Mouse (Mus musculus): ENCODE measurements at regions not wholly inside any gene's neighbourhood (a gene's known extent, or its start where the extent isn't known, plus 50 kb on each side); places are given as distances from the start of the nearest gene placed in this dataset.

DNA sequence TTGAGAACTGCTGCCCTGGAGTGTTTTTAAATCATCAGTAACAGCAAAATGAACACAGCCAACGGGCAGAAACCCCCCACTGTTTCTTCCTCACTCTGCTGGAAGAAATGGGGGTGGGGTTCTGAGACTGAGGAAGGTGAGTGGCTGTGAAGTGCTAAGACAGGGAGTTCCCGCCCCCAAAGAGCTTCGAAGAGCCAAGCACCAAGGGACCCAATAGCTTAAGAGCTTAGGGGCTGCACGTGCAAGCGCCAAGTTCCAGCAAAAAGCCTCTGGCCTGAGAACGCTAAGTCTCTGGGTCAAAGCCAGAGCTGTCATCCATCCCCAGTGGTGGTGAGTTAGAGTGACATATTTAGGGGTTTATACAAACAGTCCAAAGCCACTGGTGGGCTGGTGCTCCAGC lies 55.1 kb upstream of the Pcbd1 start:
- no peak overlapping the region for H3K9ac ChIP-seq
- H3K9me3 ChIP-seq (replicated peaks): no peaks in the 10 kb centered on the region
- no peak overlapping the region for H3K27ac ChIP-seq (replicated peaks)
- WGBS (ENCODE audit: insufficient replicate concordance): 39% methylated on average over 6 of the region's 6 CpGs
- H3K4me3 ChIP-seq (replicated peaks): no peak overlapping the region
- ATAC-seq (ENCODE audit: insufficient read depth): no peak
- no peaks in the 10 kb centered on the region for H3K4me1 ChIP-seq (replicated peaks)
- H3K27me3 ChIP-seq: no peaks in the 10 kb centered on the region
- no peaks in the 10 kb centered on the region for H3K36me3 ChIP-seq (replicated peaks)
- H3K4me2 ChIP-seq: no peak overlapping the region

DNA sequence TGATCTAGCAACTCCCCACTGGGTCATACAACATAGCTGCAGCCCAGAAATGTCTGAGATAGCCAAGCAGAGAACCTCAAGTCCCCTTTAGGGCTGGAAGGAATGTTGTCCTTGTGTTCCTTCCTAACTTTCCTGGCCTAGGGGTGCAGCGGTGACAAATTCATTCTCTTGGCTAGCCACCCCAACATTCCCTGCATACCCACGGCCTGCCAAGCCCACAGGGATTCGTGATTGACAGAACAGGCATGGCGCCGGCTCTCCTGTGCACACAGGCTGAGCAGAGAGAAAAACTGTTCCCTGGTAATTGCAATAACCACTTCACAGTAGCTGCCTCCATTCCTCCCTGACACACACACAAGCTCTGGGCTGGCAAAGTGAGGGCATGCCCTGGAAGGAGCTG lies 60.5 kb upstream of the Pcbd1 start:
- H3K27me3 ChIP-seq: no peaks in the 10 kb centered on the region
- H3K9ac ChIP-seq: no peak overlapping the region
- H3K9me3 ChIP-seq (replicated peaks): no peaks in the 10 kb centered on the region
- WGBS (ENCODE audit: insufficient replicate concordance): 54% methylated on average over 5 of the region's 5 CpGs
- H3K27ac ChIP-seq (replicated peaks): no peak overlapping the region
- no peaks in the 10 kb centered on the region for H3K36me3 ChIP-seq (replicated peaks)
- H3K4me2 ChIP-seq: no peak overlapping the region
- H3K4me3 ChIP-seq (replicated peaks): no peak overlapping the region
- no peak for ATAC-seq (ENCODE audit: insufficient read depth)
- H3K4me1 ChIP-seq (replicated peaks): no peaks in the 10 kb centered on the region

DNA sequence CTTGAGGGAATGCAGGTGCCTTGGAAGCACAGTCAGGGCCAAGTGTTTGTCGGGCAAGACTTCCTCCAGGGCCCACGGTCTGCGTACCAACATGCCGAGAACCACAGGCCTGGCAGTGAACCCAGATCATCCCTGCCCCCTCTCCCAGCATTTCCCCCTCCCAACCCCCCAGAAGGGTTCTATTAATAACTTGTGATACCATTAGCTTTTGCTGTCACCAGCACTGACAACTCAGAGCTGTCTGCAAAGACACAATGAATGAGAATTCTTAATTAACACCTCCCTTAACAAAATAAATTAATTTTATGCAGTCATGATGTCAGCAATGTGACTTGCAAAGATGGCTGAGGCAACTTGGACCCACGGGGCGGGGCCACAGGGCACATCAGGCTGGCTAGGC lies 61.9 kb upstream of the Pcbd1 start:
- Histone ChIP-seq H3K36me3 (replicated peaks) (no peaks in the 10 kb centered on the region), H3K9me3 (replicated peaks) (no peaks in the 10 kb centered on the region), H3K4me2 (no peak overlapping the region), H3K9ac (no peak overlapping the region), H3K4me3 (replicated peaks) (no peak overlapping the region), H3K4me1 (replicated peaks) (no peaks in the 10 kb centered on the region), H3K27ac (replicated peaks) (no peak overlapping the region), H3K27me3 (no peaks in the 10 kb centered on the region)
- WGBS (ENCODE audit: insufficient replicate concordance): 48% methylated on average over 6 of the region's 6 CpGs
- no peak for ATAC-seq (ENCODE audit: insufficient read depth)

DNA sequence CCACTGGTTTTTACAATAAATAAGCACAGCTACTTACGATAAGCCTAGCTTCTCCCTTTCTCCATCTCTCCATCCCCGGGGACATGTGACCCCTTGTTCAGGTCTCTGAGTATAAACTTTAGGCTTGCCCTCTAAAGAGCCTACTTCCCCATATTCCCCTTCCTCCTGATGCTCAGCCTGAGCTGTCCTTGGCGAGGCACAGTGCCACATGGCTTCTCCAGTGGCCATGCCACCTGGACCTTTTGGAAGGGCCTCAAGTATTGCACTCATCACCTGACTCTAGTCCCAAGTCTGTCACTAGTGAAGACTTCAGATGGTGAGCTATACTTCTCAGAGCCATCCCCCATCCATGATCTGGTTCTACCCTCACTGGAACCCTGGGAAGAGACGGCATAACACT lies 64.1 kb upstream of the Pcbd1 start:
- Histone ChIP-seq H3K9ac (no peak overlapping the region), H3K4me3 (replicated peaks) (no peak overlapping the region), H3K27ac (replicated peaks) (no peak overlapping the region), H3K9me3 (replicated peaks) (no peaks in the 10 kb centered on the region), H3K36me3 (replicated peaks) (no peaks in the 10 kb centered on the region), H3K27me3 (no peaks in the 10 kb centered on the region), H3K4me2 (no peak overlapping the region), H3K4me1 (replicated peaks) (no peaks in the 10 kb centered on the region)
- no peak for ATAC-seq (ENCODE audit: insufficient read depth)
- 44% methylated on average over 4 of the region's 4 CpGs for WGBS (ENCODE audit: insufficient replicate concordance)

DNA sequence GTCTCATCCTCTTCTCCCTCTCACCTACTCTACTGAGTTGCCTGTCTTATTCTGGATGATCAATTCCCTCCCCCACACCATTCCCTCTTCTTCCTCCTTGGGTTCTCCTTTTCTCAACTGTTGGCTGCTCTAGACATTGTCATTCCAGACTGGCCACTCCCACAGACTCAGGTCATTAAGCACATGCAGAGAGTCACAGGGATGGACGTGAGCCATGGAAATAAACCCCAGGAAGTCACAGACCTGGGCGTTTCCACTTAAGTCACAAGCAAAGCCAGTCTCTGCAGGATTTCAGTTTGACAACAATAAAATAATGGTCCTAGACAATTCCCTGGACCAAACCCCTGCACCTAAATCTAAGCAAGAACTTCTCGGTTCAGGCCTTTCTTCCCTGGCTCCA lies 65.0 kb upstream of the Pcbd1 start:
- Histone ChIP-seq H3K9ac (no peak overlapping the region), H3K36me3 (replicated peaks) (no peaks in the 10 kb centered on the region), H3K27me3 (no peaks in the 10 kb centered on the region), H3K4me1 (replicated peaks) (no peaks in the 10 kb centered on the region), H3K9me3 (replicated peaks) (no peaks in the 10 kb centered on the region), H3K27ac (replicated peaks) (no peak overlapping the region), H3K4me3 (replicated peaks) (no peak overlapping the region), H3K4me2 (no peak overlapping the region)
- ATAC-seq (ENCODE audit: insufficient read depth): no peak
- WGBS (ENCODE audit: insufficient replicate concordance): 30% methylated on average over 3 of the region's 3 CpGs

DNA sequence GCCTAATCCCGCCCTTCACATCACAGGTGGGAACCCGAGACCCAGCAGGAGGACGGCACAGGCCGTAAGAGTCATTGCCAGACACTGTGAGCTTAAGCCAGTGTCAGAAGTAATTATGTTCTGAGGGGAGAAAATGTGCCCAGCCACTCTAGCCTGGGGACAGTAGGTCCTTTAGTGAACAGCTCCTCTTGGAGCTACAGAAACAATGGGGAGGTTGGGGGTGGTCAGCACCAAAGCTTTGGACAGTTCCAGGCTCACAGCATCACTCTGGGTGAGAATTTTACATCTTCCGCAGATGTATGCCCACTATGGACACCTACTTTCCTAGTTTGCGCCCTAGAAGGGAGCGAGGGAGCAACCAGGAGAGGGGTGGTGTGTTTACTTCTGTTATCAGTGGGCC lies 65.7 kb upstream of the Pcbd1 start:
- no peak overlapping the region for H3K9ac ChIP-seq
- no peak overlapping the region for H3K4me3 ChIP-seq (replicated peaks)
- no peak overlapping the region for H3K4me2 ChIP-seq
- no peaks in the 10 kb centered on the region for H3K4me1 ChIP-seq (replicated peaks)
- no peak overlapping the region for H3K27ac ChIP-seq (replicated peaks)
- no peak for ATAC-seq (ENCODE audit: insufficient read depth)
- no peaks in the 10 kb centered on the region for H3K9me3 ChIP-seq (replicated peaks)
- H3K36me3 ChIP-seq (replicated peaks): no peaks in the 10 kb centered on the region
- WGBS (ENCODE audit: insufficient replicate concordance): 27% methylated on average over 7 of the region's 7 CpGs
- H3K27me3 ChIP-seq: no peaks in the 10 kb centered on the region

DNA sequence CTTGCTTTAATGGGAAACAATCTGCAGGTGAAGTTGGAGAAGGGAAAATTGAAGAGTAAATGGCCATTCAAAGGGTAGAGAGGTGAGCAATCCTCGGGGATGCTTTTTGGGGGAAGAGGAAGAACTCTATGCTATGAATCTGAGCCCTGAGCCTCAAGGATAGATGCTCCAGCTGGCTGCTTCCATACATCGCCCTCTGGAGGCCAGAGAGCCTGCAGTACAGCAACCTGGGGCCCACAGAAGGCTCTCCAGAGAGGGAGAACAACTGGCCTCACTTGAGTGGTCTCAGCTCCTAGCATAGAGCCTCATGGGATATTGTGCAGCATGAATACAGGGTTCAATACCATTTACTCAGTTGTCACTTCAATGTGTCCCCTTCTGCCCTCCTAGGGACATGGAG lies 69.6 kb upstream of the Pcbd1 start:
- H3K4me2 ChIP-seq: no peak overlapping the region
- no peak for ATAC-seq (ENCODE audit: insufficient read depth)
- no peaks in the 10 kb centered on the region for H3K27me3 ChIP-seq
- H3K9ac ChIP-seq: no peak overlapping the region
- no peaks in the 10 kb centered on the region for H3K4me1 ChIP-seq (replicated peaks)
- H3K4me3 ChIP-seq (replicated peaks): no peak overlapping the region
- H3K36me3 ChIP-seq (replicated peaks): no peaks in the 10 kb centered on the region
- no peak overlapping the region for H3K27ac ChIP-seq (replicated peaks)
- 2% methylated on average over 2 of the region's 2 CpGs for WGBS (ENCODE audit: insufficient replicate concordance)
- H3K9me3 ChIP-seq (replicated peaks): no peaks in the 10 kb centered on the region

DNA sequence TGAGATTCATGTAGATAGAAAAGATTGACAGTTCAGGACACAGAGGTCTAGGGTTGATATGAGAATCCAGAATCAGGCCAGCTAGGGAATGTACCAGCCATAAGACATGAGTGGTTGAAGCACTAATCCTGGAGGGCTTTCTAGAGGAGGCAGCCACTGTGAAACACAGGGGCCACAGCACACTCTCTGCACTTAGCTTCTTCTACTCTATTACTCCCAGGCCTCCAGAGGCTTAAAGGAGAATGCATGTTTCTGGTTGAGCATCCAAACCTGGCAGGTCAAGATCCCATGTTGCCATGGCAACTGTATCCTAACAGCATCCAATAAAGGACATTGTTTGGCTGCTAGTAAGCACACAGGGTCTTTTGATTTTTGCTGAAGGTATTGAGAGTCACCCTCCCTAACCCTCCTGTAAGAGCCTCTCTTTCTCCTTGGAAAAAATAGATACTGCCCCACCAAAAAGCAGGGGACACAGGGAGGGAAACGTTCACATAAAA lies 76.9 kb upstream of the Pcbd1 start:
- H3K9ac ChIP-seq: no peak overlapping the region
- H3K27ac ChIP-seq (replicated peaks): no peak overlapping the region
- no peaks in the 10 kb centered on the region for H3K27me3 ChIP-seq
- H3K9me3 ChIP-seq (replicated peaks): no peaks in the 10 kb centered on the region
- no peaks in the 10 kb centered on the region for H3K4me1 ChIP-seq (replicated peaks)
- ATAC-seq (ENCODE audit: insufficient read depth): no peak
- no peaks in the 10 kb centered on the region for H3K36me3 ChIP-seq (replicated peaks)
- no peak overlapping the region for H3K4me2 ChIP-seq
- no peak overlapping the region for H3K4me3 ChIP-seq (replicated peaks)
- 78% methylated on average over 1 of the region's 1 CpGs for WGBS (ENCODE audit: insufficient replicate concordance)

DNA sequence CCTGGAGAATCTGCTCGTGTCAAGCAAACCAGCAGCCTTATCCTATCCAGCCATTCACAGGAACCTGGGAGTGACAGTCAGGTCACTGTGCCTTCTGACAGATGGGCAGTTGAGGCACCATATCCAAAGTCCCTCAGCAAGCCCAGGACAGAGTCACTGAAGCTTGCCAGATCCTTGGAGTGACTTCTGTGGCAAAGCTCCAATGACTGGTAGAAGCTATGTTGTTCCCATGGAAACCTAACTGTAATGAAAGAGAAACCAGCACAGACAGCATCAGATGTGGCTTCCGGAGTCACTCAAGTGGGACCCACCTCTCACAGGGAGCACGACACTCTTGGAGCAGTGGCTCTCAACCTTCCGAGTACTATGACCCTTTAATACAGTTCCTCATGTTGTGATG lies 78.4 kb upstream of the Pcbd1 start:
- Histone ChIP-seq H3K27ac (replicated peaks) (no peak overlapping the region), H3K27me3 (no peaks in the 10 kb centered on the region), H3K36me3 (replicated peaks) (no peaks in the 10 kb centered on the region), H3K4me3 (replicated peaks) (no peak overlapping the region), H3K4me2 (no peak overlapping the region), H3K9ac (no peak overlapping the region), H3K4me1 (replicated peaks) (no peaks in the 10 kb centered on the region), H3K9me3 (replicated peaks) (no peaks in the 10 kb centered on the region)
- WGBS (ENCODE audit: insufficient replicate concordance): 50% methylated on average over 4 of the region's 4 CpGs
- ATAC-seq (ENCODE audit: insufficient read depth): no peak

DNA sequence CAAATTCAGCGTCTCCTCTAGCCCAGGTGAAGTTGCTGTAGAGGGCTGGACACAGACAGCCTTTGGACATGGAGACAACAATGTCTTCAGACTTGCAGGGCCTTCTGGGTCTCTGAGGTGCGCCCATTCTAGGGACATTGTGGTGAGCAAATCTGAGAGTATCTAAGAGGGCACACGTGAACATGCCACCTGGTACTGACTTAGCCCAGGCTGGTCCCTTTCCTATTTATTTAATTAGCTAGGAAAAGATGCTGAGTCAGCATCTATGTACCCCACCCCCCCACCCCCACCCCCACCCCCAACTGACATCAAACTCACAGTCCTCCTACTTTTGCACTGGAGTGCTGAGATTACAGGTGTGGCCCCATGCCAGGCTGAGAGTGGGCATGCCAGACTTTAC lies 81.7 kb upstream of the Pcbd1 start:
- H3K9me3 ChIP-seq (replicated peaks): no peaks in the 10 kb centered on the region
- H3K4me3 ChIP-seq (replicated peaks): no peak overlapping the region
- WGBS (ENCODE audit: insufficient replicate concordance): 47% methylated on average over 3 of the region's 3 CpGs
- no peaks in the 10 kb centered on the region for H3K27me3 ChIP-seq
- H3K4me1 ChIP-seq (replicated peaks): no peaks in the 10 kb centered on the region
- H3K9ac ChIP-seq: no peak overlapping the region
- no peak overlapping the region for H3K4me2 ChIP-seq
- no peaks in the 10 kb centered on the region for H3K36me3 ChIP-seq (replicated peaks)
- no peak for ATAC-seq (ENCODE audit: insufficient read depth)
- no peak overlapping the region for H3K27ac ChIP-seq (replicated peaks)

DNA sequence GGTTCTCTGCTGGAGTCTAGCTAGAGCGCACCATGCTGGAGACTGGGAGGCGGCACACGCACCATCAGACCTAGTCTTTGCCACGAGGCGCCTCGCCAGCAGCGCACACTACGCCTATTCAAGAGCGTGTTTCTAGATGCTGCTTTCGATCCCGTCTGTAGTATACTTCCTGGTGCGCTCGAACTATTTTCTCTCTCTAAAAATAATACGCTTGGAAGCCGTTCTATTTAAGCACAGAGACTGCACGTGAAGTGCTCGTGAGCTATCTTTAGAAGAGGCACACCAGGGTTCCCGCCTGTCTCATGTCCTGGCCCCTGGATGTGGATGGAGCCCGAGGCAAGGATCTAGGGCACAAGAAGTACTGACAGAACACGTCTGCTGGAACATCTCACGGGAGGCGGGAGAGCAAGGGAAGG lies 87.4 kb upstream of the Pcbd1 start:
- Histone ChIP-seq H3K27ac (replicated peaks) (no peak overlapping the region), H3K4me2 (no peak overlapping the region), H3K36me3 (replicated peaks) (no peaks in the 10 kb centered on the region), H3K9me3 (replicated peaks) (no peaks in the 10 kb centered on the region), H3K4me1 (replicated peaks) (no peaks in the 10 kb centered on the region), H3K27me3 (no peaks in the 10 kb centered on the region), H3K4me3 (replicated peaks) (no peak overlapping the region), H3K9ac (no peak overlapping the region)
- no peak for ATAC-seq (ENCODE audit: insufficient read depth)
- 77% methylated on average over 22 of the region's 22 CpGs for WGBS (ENCODE audit: insufficient replicate concordance)

DNA sequence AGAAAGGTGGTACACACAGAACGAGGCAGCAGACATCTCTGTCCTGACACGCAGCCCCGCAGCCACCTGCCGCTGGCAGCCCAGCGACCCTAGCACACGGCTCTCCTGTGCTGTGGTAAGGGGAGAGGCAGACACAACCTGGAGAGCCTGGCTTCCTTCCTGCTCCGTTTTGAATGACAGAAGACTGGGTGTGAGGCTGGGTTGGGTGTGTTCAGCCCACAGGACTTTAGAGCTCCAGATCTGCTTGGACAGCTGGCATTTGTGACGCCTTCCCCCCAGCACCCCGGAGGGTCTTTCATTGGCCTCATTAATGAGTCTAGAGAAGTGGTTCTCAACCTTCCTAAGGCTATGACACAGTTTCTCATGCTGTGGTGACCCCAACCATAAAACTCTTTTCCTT lies 91.7 kb upstream of the Pcbd1 start:
- ATAC-seq (ENCODE audit: insufficient read depth): no peak
- no peaks in the 10 kb centered on the region for H3K36me3 ChIP-seq (replicated peaks)
- H3K9me3 ChIP-seq (replicated peaks): no peaks in the 10 kb centered on the region
- no peak overlapping the region for H3K4me3 ChIP-seq (replicated peaks)
- no peaks in the 10 kb centered on the region for H3K4me1 ChIP-seq (replicated peaks)
- H3K4me2 ChIP-seq: no peak overlapping the region
- WGBS (ENCODE audit: insufficient replicate concordance): 62% methylated on average over 9 of the region's 9 CpGs
- H3K27me3 ChIP-seq: no peaks in the 10 kb centered on the region
- H3K27ac ChIP-seq (replicated peaks): no peak overlapping the region
- no peak overlapping the region for H3K9ac ChIP-seq
